Mouse (Mus musculus): Measurements from ENCODE around the gene Pdgfd.

GRCm38 (mm10) chr9:6337891-6338290 lies 169.5 kb downstream of the Pdgfd start:
- TF ChIP-seq CTCF (conservative IDR thresholded peaks at IDR 0.05; ENCODE audit: insufficient read depth, insufficient read length, low read depth, low read length) = no peak
- TF ChIP-seq POLR2A (IDR thresholded peaks at IDR 0.05; ENCODE audit: low read depth, low read length) = no peak

Data from kidney, adult 2 months (tissue).